Mouse (Mus musculus): Measurements from ENCODE around the gene Actr2. TPM values are rescaled to one million over a fixed set of nuclear protein-coding genes. Genes with fewer than 3 reads are reported as not detected.

Gene Actr2
- polyA plus RNA-seq, 2 experiments: 30.3 to 31.0 TPM

DNA sequence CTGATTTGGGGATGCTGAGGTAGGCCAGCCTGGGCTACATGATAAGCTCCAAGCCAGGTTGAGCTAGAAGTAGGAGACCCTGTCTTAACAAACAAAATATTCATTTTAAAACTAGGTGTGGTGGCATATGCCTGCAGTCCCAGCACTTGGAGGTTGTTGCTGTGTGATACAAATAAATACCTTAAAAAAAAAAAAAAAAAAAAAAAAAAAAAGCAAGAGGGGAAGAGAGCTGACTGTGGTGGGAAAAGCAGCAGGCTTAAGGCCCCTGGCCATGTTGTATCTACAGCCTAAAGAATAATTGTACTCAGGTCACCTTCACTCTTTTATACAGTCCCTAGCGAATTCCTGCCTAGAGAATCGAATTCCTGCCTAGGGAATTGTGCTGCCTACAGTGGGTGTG lies 93.8 kb downstream of the Actr2 start:
- 78% methylated on average over 2 of the region's 2 CpGs for whole genome bisulfite sequencing (ENCODE audit: insufficient replicate concordance)
- Histone ChIP-seq H3K36me3 (replicated peaks; ENCODE audit: control insufficient read depth, insufficient read depth, low read depth) (peaks cover 31% of the 10 kb centered on the region), H3K27me3 (ENCODE audit: control insufficient read depth, insufficient read depth, low read length) (no peaks in the 10 kb centered on the region), H3K27ac (no peak overlapping the region), H3K4me3 (ENCODE audit: insufficient read depth in 1 of 2, low read depth in 2 of 2, low read length in 2 of 2) (no peak overlapping the region), H3K4me2 (ENCODE audit: low read depth) (no peak overlapping the region), H3K9me3 (ENCODE audit: control insufficient read depth, low read length) (peaks cover 16% of the 10 kb centered on the region), H3K9ac (replicated peaks) (no peak overlapping the region), H3K4me1 (replicated peaks; ENCODE audit: control insufficient read depth in 2 of 2, insufficient read depth in 2 of 2, low read length in 1 of 2) (peaks cover 6 to 16% of the 10 kb centered on the region in 2 experiments)
- ATAC-seq (ENCODE audit: insufficient read depth) (no peak), DNase-seq (ENCODE audit: low read depth in 3 of 3, low spot score in 3 of 3) (no peak)
- TF ChIP-seq CTCF (IDR thresholded peaks at IDR 0.05; ENCODE audit: low read depth) (no peak), EP300 (IDR thresholded peaks at IDR 0.05; ENCODE audit: low read depth) (no peak)

DNA sequence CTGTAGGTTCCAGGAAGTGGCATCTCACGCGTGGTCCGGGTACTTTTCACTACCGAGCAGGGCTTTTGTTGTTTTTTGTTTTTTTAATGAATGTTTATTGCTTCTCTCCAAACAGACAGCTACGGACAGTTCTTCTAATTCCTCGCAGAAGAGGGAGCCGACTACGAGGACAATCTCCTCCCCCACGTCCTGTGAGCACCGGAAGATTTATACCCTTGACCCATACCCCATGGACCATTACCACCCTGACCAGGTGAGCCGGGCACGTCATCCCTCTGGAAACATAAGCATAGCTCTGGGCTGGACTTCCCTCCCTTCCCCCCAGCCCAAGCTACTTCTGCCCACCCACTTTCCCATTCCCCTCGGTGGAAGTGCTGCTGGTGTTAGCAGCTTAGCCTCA lies 94.8 kb downstream of the Actr2 start:
- H3K27me3 ChIP-seq (ENCODE audit: control insufficient read depth, insufficient read depth, low read length): no peaks in the 10 kb centered on the region
- H3K4me2 ChIP-seq (ENCODE audit: low read depth): no peak overlapping the region
- peaks cover 2 to 11% of the 10 kb centered on the region in 2 experiments for H3K4me1 ChIP-seq (replicated peaks; ENCODE audit: control insufficient read depth in 2 of 2, insufficient read depth in 2 of 2, low read length in 1 of 2)
- TF ChIP-seq CTCF (IDR thresholded peaks at IDR 0.05; ENCODE audit: low read depth): no peak
- no peak for TF ChIP-seq EP300 (IDR thresholded peaks at IDR 0.05; ENCODE audit: low read depth)
- DNase-seq (ENCODE audit: low read depth in 3 of 3, low spot score in 3 of 3): no peak
- H3K36me3 ChIP-seq (replicated peaks; ENCODE audit: control insufficient read depth, insufficient read depth, low read depth): peaks cover 31% of the 10 kb centered on the region
- H3K9me3 ChIP-seq (ENCODE audit: control insufficient read depth, low read length): peaks cover 16% of the 10 kb centered on the region
- no peak overlapping the region for H3K4me3 ChIP-seq (ENCODE audit: insufficient read depth in 1 of 2, low read depth in 2 of 2, low read length in 2 of 2)
- WGBS (ENCODE audit: insufficient replicate concordance): 89% methylated on average over 13 of the region's 13 CpGs
- H3K27ac ChIP-seq: no peak overlapping the region
- no peak overlapping the region for H3K9ac ChIP-seq (replicated peaks)
- ATAC-seq (ENCODE audit: insufficient read depth): no peak

GRCm38 (mm10) chr11:20013366-20013765 lies 99.3 kb downstream of the Actr2 start:
- Histone ChIP-seq H3K4me1 (replicated peaks; ENCODE audit: control insufficient read depth in 2 of 2, insufficient read depth in 2 of 2, low read length in 1 of 2) (no peaks in the 10 kb centered on the region), H3K27ac (no peak overlapping the region), H3K4me3 (ENCODE audit: insufficient read depth in 1 of 2, low read depth in 2 of 2, low read length in 2 of 2) (no peak overlapping the region), H3K4me2 (ENCODE audit: low read depth) (no peak overlapping the region), H3K9ac (replicated peaks) (no peak overlapping the region), H3K36me3 (replicated peaks; ENCODE audit: control insufficient read depth, insufficient read depth, low read depth) (peaks cover 6% of the 10 kb centered on the region), H3K27me3 (ENCODE audit: control insufficient read depth, insufficient read depth, low read length) (no peaks in the 10 kb centered on the region), H3K9me3 (ENCODE audit: control insufficient read depth, low read length) (no peaks in the 10 kb centered on the region)
- no peak for DNase-seq (ENCODE audit: low read depth in 3 of 3, low spot score in 3 of 3)
- 72% methylated on average over 3 of the region's 3 CpGs for WGBS (ENCODE audit: insufficient replicate concordance)
- TF ChIP-seq CTCF (IDR thresholded peaks at IDR 0.05; ENCODE audit: low read depth) (no peak), EP300 (IDR thresholded peaks at IDR 0.05; ENCODE audit: low read depth) (no peak)
- ATAC-seq (ENCODE audit: insufficient read depth): no peak

Other genes with a start within 250 kb of the Actr2 start
- 3.1 and 3.4 TPM in 2 replicates for gene Spred2, start 188.5 kb downstream of the Actr2 start, polyA plus RNA-seq (2012; rRNA removed)
- 1.0 and 1.3 TPM in 2 replicates for gene Spred2, start 188.5 kb downstream of the Actr2 start, polyA plus RNA-seq (2014; fragmentation: Nextera tagmentation; extraction: Ambion mirVana)
- gene Rab1a, start 88.5 kb upstream of the Actr2 start, polyA plus RNA-seq (2012; rRNA removed): 37.0 and 53.0 TPM in 2 replicates
- gene Rab1a, start 88.5 kb upstream of the Actr2 start, polyA plus RNA-seq (2014; fragmentation: Nextera tagmentation; extraction: Ambion mirVana): 80.6 and 84.2 TPM in 2 replicates
- gene Cep68, start 136.5 kb upstream of the Actr2 start, polyA plus RNA-seq (2012; rRNA removed): 4.5 TPM in 2 replicates
- gene Cep68, start 136.5 kb upstream of the Actr2 start, polyA plus RNA-seq (2014; fragmentation: Nextera tagmentation; extraction: Ambion mirVana): 4.8 and 5.7 TPM in 2 replicates
- gene Slc1a4, start 219.8 kb upstream of the Actr2 start, polyA plus RNA-seq (2012; rRNA removed): 3.5 and 4.3 TPM in 2 replicates
- gene Slc1a4, start 219.8 kb upstream of the Actr2 start, polyA plus RNA-seq (2014; fragmentation: Nextera tagmentation; extraction: Ambion mirVana): 6.5 and 7.9 TPM in 2 replicates

Measured in liver, embryonic 14.5 days (tissue).